Mouse (Mus musculus) heart, adult 2 months (tissue): ENCODE measurements at regions not wholly inside any gene's neighbourhood (a gene's known extent, or its start where the extent isn't known, plus 50 kb on each side); places are given as distances from the start of the nearest gene placed in this dataset.
A peak's percentile ranks its signal among the peaks of the same experiment; 100 is the strongest.

Experiments
- DNase-seq, 2 experiments: peaks; one replicate each; pipeline ENCODE4 v3.0.0; 2021
- H3K27ac ChIP-seq: fragments of 200-600 bp; 2 replicates; pipeline ENCODE4 v1.8.1; 2022
- H3K27me3 ChIP-seq: fragments of 200-500 bp; 2 replicates; pipeline ENCODE4 v1.6.1; 2012; ENCODE audit warnings: mild to moderate bottlenecking, low read length, inconsistent platforms, mixed read lengths; ENCODE audit not compliant: control insufficient read depth, insufficient read depth
- H3K36me3 ChIP-seq: fragments of 200-500 bp; 2 replicates; pipeline ENCODE4 v1.6.1; 2012; ENCODE audit warnings: low read length, inconsistent platforms; ENCODE audit not compliant: control insufficient read depth, insufficient read depth
- H3K4me1 ChIP-seq: fragments of 200-500 bp; 2 replicates; pipeline ENCODE4 v1.6.1; 2011; ENCODE audit warnings: low read length; ENCODE audit not compliant: control insufficient read depth, insufficient read depth
- H3K4me3 ChIP-seq: fragments of 200-600 bp; 2 replicates; pipeline ENCODE4 v1.8.1; 2022
- H3K79me2 ChIP-seq: fragments of 200-500 bp; replicated peaks from 2 replicates; pipeline ENCODE4 v1.6.1; 2012; ENCODE audit warnings: mild to moderate bottlenecking, inconsistent platforms, low read length, moderate library complexity, mixed read lengths; ENCODE audit not compliant: control insufficient read depth, insufficient read depth
- H3K9ac ChIP-seq: fragments of 200-500 bp; 2 replicates; pipeline ENCODE4 v1.6.1; 2012; ENCODE audit warnings: low read depth, mild to moderate bottlenecking, control low read depth, inconsistent platforms, low read length, mixed read lengths
- CTCF ChIP-seq: fragments of 200-600 bp; IDR thresholded peaks from 2 replicates; pipeline ENCODE4 v1.8.1; 2022; ENCODE audit warnings: antibody characterized with exemption, mild to moderate bottlenecking, moderate library complexity
- EP300 ChIP-seq: fragments of 200-500 bp; IDR thresholded peaks from 2 replicates; pipeline ENCODE4 v1.6.1; 2011; ENCODE audit warnings: low read depth, low read length, control low read depth; ENCODE audit not compliant: insufficient read depth
- POLR2A ChIP-seq: fragments of 200-500 bp; IDR thresholded peaks from 2 replicates; pipeline ENCODE4 v1.6.1; 2011; ENCODE audit warnings: mild to moderate bottlenecking, low read depth, low read length, control low read depth; ENCODE audit not compliant: insufficient read depth
- WGBS: fragments of 180-500 bp; shearing (Covaris S2); methylation state at CpG from one replicate; pipeline ENCODE4 v1.1.7; 2018; 5-methylcytosine and 5-hydroxymethylcytosine counted together
- intact Hi-C: fragments of 180-260 bp; cut with DNase I; formaldehyde crosslinking; loops from one replicate; pipeline ENCODE4 v1.15.1; 2025

- Histone ChIP-seq H3K27ac (no peak overlapping the region), H3K79me2 (no peaks in the 10 kb centered on the region), H3K4me3 (no peak overlapping the region), H3K4me1 (no peaks in the 10 kb centered on the region), H3K9ac (no peak overlapping the region), H3K36me3 (no peaks in the 10 kb centered on the region), H3K27me3 (no peaks in the 10 kb centered on the region)
- intact Hi-C loops = no loop called here
- DNase-seq = no peak
- TF ChIP-seq CTCF (peak; percentile 35), EP300 (no peak)
- WGBS = 89% methylated on average over 6 of the region's 6 CpGs
Measured at GRCm38 (mm10) chr1:77930661-77931060, 266.3 kb downstream of the Pax3 start.

GRCm38 (mm10) chr1:77929552-77929951 is 267.4 kb downstream of the Pax3 start:
- Histone ChIP-seq H3K27me3 (no peaks in the 10 kb centered on the region), H3K9ac (no peak overlapping the region), H3K4me1 (no peaks in the 10 kb centered on the region), H3K4me3 (no peak overlapping the region), H3K79me2 (no peaks in the 10 kb centered on the region), H3K27ac (no peak overlapping the region), H3K36me3 (no peaks in the 10 kb centered on the region)
- TF ChIP-seq EP300 = no peak
- no peak for TF ChIP-seq CTCF
- no peak for DNase-seq
- WGBS = 56% methylated on average over 8 of the region's 8 CpGs
- intact Hi-C loops = no loop called here

GRCm38 (mm10) chr1:77926146-77926545 is 270.8 kb downstream of the Pax3 start:
- Histone ChIP-seq H3K4me1 (no peaks in the 10 kb centered on the region), H3K36me3 (no peaks in the 10 kb centered on the region), H3K4me3 (no peak overlapping the region), H3K27me3 (no peaks in the 10 kb centered on the region), H3K27ac (no peak overlapping the region), H3K79me2 (no peaks in the 10 kb centered on the region), H3K9ac (no peak overlapping the region)
- WGBS = 81% methylated on average over 3 of the region's 3 CpGs
- DNase-seq = no peak
- TF ChIP-seq POLR2A (no peak), CTCF (no peak), EP300 (no peak)
- intact Hi-C loops = no loop called here

- 45% methylated on average over 5 of the region's 5 CpGs for WGBS
Measured at GRCm38 (mm10) chr1:77896226-77896625, 300.7 kb downstream of the Pax3 start.

GRCm38 (mm10) chr1:77879026-77879425 is 317.9 kb downstream of the Pax3 start:
- H3K4me3 ChIP-seq = no peak overlapping the region
- no peaks in the 10 kb centered on the region for H3K4me1 ChIP-seq
- no peak overlapping the region for H3K9ac ChIP-seq
- TF ChIP-seq CTCF (no peak), EP300 (no peak), POLR2A (no peak)
- H3K79me2 ChIP-seq = no peaks in the 10 kb centered on the region
- intact Hi-C loops = no loop called here
- H3K27ac ChIP-seq = no peak overlapping the region
- no peak for DNase-seq
- no peaks in the 10 kb centered on the region for H3K27me3 ChIP-seq
- H3K36me3 ChIP-seq = no peaks in the 10 kb centered on the region

More at GRCm38 (mm10) chr1:77896226-77896625, 300.7 kb downstream of the Pax3 start:
- no peaks in the 10 kb centered on the region for H3K4me1 ChIP-seq
- H3K27ac ChIP-seq = no peak overlapping the region
- no peak overlapping the region for H3K4me3 ChIP-seq
- H3K79me2 ChIP-seq = no peaks in the 10 kb centered on the region
- H3K27me3 ChIP-seq = no peaks in the 10 kb centered on the region
- no peak overlapping the region for H3K9ac ChIP-seq
- TF ChIP-seq EP300 (no peak), CTCF (peak; percentile 68), POLR2A (no peak)
- no peak for DNase-seq
- no peaks in the 10 kb centered on the region for H3K36me3 ChIP-seq
- intact Hi-C loops = no loop called here

GRCm38 (mm10) chr1:77870125-77870524 is 326.8 kb downstream of the Pax3 start:
- H3K79me2 ChIP-seq = no peaks in the 10 kb centered on the region
- 37% methylated on average over 2 of the region's 2 CpGs for WGBS
- H3K36me3 ChIP-seq = no peaks in the 10 kb centered on the region
- intact Hi-C loops = no loop called here
- H3K4me3 ChIP-seq = no peak overlapping the region
- no peak for DNase-seq
- no peak overlapping the region for H3K9ac ChIP-seq
- H3K4me1 ChIP-seq = no peaks in the 10 kb centered on the region
- H3K27me3 ChIP-seq = no peaks in the 10 kb centered on the region
- no peak for TF ChIP-seq POLR2A
- TF ChIP-seq EP300 = no peak
- TF ChIP-seq CTCF = no peak
- H3K27ac ChIP-seq = no peak overlapping the region

- no peak overlapping the region for H3K9ac ChIP-seq
- no peaks in the 10 kb centered on the region for H3K36me3 ChIP-seq
- no peaks in the 10 kb centered on the region for H3K27me3 ChIP-seq
- intact Hi-C loops = no loop called here
- no peak for DNase-seq
- no peak overlapping the region for H3K27ac ChIP-seq
- no peaks in the 10 kb centered on the region for H3K79me2 ChIP-seq
- no peak for TF ChIP-seq CTCF
- TF ChIP-seq EP300 = no peak
- no peak for TF ChIP-seq POLR2A
- WGBS = 36% methylated on average over 1 of the region's 1 CpGs
- H3K4me1 ChIP-seq = no peaks in the 10 kb centered on the region
- H3K4me3 ChIP-seq = no peak overlapping the region
Measured at GRCm38 (mm10) chr1:77869174-77869573, 327.8 kb downstream of the Pax3 start.
